Mouse (Mus musculus) frontal cortex, adult (tissue): Measurements from ENCODE around the gene Slc41a2.
"Not testable (repeated sequence)": the region's sequence is repeated elsewhere in the genome, so short reads cannot be mapped to it uniquely, and the experiment has no call there.

Source experiments
- ATAC-seq: cut with Nextera tagmentation; 2 replicates; pipeline ENCODE4 v1.9.2; 2017; ENCODE audit warnings: mild to moderate bottlenecking, moderate library complexity, mixed read lengths; ENCODE audit not compliant: low TSS enrichment

Gene Slc41a2

GRCm38 (mm10) chr10:83353680-83354332, 16.1 kb upstream of the Slc41a2 start:
- peak; percentile 44; the same call in 1 of the 2 replicates for ATAC-seq

- not testable (repeated sequence) for ATAC-seq
Measured at GRCm38 (mm10) chr10:83351779-83352178, 14.1 kb upstream of the Slc41a2 start.

DNA sequence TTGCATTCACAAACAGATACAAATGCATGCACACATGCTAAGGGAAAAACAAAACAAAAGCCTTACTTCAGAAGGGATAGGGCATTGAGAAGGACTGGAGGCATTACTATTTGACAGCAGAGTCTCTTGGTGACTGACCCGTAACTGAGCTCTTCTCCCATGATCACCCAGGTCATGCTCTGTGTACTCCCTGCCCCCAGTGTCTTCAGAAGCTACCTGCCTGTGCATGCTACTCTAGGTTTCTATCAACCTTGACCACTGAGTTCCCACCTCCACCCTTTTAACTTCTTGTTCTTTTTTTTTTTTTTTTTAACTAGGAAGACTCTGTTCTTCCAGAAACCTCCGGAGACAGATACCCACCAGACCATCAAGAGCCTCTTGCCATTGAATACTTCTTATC, 13.0 kb upstream of the Slc41a2 start:
- ATAC-seq = no peak

DNA sequence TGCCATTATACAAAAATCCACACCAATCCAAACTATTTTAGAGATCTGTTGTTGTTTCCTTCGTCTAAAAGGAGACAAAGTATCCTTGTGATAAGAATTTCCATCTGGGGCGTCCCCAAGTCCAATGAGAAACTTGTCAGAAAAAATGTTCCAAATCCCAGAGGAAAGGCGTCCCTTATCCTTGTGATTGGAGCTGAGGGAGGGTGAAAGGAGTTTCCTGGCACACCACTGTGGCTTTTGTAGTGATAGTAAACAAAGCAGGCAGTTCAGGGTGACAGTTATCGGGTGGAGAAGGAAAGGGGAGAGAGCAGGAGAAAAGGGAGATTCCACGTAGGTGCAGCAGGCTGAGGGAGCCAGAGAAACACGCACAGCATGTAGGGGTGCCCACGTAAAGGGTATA, 9.8 kb upstream of the Slc41a2 start:
- no peak for ATAC-seq

- no peak for ATAC-seq
Measured at GRCm38 (mm10) chr10:83346359-83346736, 8.7 kb upstream of the Slc41a2 start.

DNA sequence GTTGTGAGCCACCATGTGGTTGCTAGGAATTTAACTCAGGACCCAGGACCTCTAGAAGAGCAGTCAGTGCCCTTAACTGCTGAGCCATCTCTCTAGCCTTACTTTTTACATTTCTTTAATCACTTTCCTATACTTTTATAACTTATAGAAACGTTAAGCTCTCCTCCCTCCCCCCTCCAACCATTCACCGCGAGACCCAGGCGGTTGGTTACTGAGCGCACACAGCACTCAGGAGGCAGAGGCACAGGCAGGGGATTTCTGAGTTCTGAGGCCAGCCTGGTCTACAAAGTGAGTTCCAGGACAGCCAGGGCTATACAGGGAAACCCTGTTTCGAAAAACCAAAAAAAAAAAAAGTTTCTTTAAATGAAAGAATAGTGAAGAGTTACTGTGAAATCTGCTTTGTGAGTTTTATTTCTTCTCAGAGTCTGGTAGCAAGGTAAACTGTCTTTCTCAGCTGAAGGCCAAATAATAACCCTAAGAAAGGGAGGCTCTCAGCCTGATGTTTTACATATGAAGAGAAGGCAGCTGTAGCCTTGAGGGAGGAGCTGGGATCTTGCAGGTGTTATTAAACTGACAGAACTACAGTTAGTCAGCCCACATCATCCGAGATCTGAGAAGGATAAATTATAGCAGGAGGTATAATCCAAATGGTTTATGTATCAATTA, 8.1 kb upstream of the Slc41a2 start:
- ATAC-seq = no peak

DNA sequence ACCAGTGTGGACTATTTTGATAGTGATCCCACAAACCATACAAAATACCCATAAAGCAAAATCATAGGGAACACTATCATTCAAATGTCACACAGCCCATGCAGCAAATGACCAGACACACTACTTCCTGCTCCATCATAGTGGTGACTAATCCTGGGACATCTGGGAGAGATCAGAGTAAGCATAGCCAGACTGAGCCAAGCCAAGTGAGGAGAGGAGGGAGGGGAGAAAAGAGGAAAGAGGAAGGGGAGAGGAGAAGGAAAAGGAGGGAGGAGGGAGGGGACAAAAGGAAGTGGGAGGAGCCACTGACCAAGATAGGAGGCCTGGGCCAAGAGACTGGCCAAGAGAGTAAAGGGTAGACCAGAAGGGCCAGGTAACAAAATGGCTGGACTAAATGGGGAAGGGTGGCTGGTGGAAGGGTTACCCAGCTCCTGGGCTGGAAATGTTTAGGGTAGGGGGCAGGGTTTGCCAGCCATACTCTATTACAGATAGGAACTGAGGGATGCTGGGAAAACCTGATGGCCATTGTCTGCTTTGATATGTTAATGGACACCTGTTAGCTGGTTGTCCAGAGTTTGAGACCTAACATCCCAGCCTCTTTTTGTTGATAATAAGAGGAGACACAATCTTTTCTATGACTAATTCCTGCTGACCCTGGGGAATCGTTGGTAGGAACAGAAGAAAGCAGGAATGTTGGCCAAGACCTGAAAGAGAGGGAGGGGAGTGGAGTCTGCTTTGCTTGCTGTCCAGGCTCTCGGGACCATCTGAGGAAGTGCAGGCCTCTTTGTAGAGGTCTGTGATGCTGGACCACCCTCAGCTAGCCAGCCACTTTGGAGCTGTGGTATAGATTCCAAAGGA, 6.4 kb upstream of the Slc41a2 start:
- no peak for ATAC-seq

- peak; percentile 52; the same call in 1 of the 2 replicates for ATAC-seq
Measured at GRCm38 (mm10) chr10:83343171-83343570, 5.5 kb upstream of the Slc41a2 start.

- ATAC-seq = no peak
Measured at GRCm38 (mm10) chr10:83341226-83341625, 3.5 kb upstream of the Slc41a2 start.

GRCm38 (mm10) chr10:83337971-83338598, 403 bp upstream of the Slc41a2 start:
- ATAC-seq = no peak

GRCm38 (mm10) chr10:83336336-83336735, 1.3 kb downstream of the Slc41a2 start:
- no peak for ATAC-seq

DNA sequence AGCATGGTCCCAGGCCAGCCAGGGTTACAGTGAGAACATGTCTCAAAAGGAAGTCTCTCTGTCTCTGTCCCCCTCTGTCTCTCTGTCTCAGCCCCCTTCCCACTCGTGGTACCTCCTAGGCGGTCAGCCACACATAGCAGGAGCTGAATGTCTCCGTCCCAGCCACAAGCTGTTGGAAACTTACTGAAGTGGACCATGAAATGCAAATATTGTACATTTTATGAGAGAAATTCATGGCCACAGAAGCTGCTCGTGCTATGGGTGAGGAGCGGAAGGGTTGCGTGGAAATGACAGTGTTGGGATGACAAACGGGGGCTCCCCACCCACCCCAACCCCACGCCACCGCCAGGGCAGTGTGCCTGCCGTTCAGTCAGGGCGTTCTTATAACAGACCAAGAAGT, 5.1 kb downstream of the Slc41a2 start:
- ATAC-seq = no peak

GRCm38 (mm10) chr10:83331811-83332210, 5.9 kb downstream of the Slc41a2 start:
- ATAC-seq = no peak

GRCm38 (mm10) chr10:83330336-83330735, 7.3 kb downstream of the Slc41a2 start:
- ATAC-seq = no peak

DNA sequence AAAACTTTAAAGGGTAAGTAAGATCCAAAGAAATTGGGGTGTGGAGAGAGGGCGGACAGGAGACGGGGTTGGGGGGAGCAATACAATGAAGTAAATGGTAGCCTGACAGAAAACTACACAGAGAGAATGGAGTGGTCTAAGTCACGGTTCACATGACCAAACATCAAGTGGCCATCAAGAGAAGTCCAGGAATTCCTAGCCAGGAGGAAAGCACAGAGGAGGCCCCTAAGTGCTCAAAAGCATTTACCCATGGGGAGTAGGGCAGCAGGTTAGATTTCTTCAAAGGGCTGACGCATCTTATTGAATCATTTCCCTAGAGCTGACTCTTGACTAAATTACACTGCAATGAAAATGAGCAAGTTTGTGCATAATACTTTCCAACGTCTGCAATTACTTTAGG, 8.9 kb downstream of the Slc41a2 start:
- no peak for ATAC-seq

GRCm38 (mm10) chr10:83326648-83327285, 10.9 kb downstream of the Slc41a2 start:
- ATAC-seq = no peak

GRCm38 (mm10) chr10:83325903-83326302, 11.8 kb downstream of the Slc41a2 start:
- ATAC-seq = no peak

DNA sequence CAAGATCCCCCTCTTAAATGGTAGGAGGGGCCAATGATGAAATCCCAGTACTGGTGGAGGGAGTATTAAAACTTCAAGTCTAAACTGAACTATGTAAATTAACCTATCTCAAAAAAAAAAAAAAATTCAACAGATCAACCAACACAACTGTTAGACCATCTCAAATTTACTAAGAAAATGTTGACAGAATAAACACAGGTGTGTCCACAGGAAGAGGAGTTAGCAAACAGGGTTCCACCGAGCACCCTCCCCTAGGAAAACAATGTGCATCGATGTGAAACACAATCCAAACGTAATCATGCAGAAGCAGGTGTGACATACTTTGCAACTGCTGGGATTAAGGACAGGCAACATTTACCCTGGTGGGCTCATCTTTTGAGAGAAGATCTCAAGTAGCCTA, 12.8 kb downstream of the Slc41a2 start:
- no peak for ATAC-seq

DNA sequence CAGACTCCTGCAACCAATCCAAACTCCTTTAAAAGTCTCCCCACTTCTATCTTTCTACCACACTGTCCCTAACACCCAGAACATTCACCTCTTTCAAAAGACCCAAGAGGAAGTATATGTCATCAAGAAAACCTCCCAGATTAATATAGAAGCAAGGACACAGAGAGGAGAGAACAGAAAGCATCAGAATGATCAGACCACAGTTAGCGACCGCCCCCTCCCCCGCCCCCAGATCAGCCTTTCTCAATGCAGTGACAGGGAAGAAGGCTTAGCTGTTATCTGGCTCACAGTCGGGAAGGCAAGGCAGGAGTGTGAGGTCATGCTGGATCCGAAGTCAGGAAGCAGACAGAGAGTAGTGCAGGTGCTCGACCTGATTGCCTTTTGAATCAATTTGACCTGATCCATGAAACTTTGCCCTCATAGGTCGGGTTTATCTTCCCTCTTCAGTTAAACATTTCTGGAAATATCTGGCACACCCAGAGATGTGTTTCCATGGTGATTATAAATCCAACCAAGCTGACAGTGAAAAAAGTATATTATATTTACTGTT, 15.1 kb downstream of the Slc41a2 start:
- ATAC-seq = no peak

DNA sequence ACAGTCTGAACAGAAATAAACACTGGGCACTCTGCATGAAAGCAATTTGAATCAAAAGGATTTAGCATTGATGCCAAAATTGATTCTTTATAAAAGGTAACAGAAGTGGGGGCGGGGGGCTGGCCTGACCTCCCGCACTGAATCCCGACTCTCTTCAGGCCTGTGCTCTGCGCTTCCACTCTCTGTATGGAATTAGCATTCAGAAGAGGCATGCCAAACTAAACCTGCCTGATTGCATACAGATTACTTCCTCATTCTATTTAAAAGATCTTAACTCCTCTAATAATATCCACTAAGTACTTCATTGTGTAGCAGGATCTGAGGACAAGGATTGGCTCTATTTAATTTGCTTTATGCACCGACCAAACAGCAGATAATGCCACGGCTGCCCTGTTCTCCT, 16.2 kb downstream of the Slc41a2 start:
- ATAC-seq = no peak

- 0 out of 2 replicates have a peak, but pooled peaks have one; percentile 31 for ATAC-seq
Measured at GRCm38 (mm10) chr10:83320870-83321269, 16.8 kb downstream of the Slc41a2 start.
